Mouse (Mus musculus) CH12.LX (cell line): ENCODE measurements around the gene Cptp. TPM values are rescaled to one million over a fixed set of nuclear protein-coding genes. Genes with fewer than 3 reads are reported as not detected.
A peak's percentile ranks its signal among the peaks of the same experiment; 100 is the strongest.

Experiments
- DNase-seq: peaks from one replicate; pipeline ENCODE4 v3.0.0-alpha.2; 2013; ENCODE audit errors: extremely low read depth
- H3K27ac ChIP-seq: 2 replicates; pipeline ENCODE4 v1.5.1; 2012; ENCODE audit warnings: low read depth, mild to moderate bottlenecking, control low read depth, moderate library complexity; ENCODE audit not compliant: insufficient read depth
- H3K27me3 ChIP-seq: replicated peaks from 2 replicates; pipeline ENCODE3; 2012; ENCODE audit warnings: inconsistent platforms
- H3K36me3 ChIP-seq, 2 experiments: replicated peaks in 1 of 2; 2 replicates each; pipeline versions ENCODE3 to v1.6.1; 2012; ENCODE audit warnings: inconsistent platforms in 1 of 2, low read length in 1 of 2, mild to moderate bottlenecking in 1 of 2, mixed read lengths in 1 of 2, moderate library complexity in 1 of 2; ENCODE audit not compliant: control insufficient read depth in 1 of 2, insufficient read depth in 1 of 2
- H3K4me1 ChIP-seq, 2 experiments: 2 replicates each; pipeline ENCODE4 v1.6.1; 2012; ENCODE audit warnings: inconsistent platforms in 1 of 2, moderate library complexity in 1 of 2; ENCODE audit not compliant: insufficient read depth in 2 of 2, control insufficient read depth in 1 of 2
- H3K4me2 ChIP-seq: 2 replicates; pipeline ENCODE4 v1.6.1; 2012; ENCODE audit warnings: low read depth, mild to moderate bottlenecking, control low read depth; ENCODE audit not compliant: poor library complexity, insufficient read depth, severe bottlenecking
- H3K4me3 ChIP-seq, 3 experiments: fragments of 150-350 bp in 1 of 3; sonication (generic) in 1 of 3; replicated peaks in 1 of 3; 2 replicates each; pipeline versions ENCODE3 to v1.5.1; 2011 to 2012; ENCODE audit warnings: low read depth in 2 of 3, low read length in 2 of 3, mild to moderate bottlenecking in 2 of 3, moderate library complexity in 2 of 3, control low read depth in 1 of 3, improper control_type of control experiment in 1 of 3, inconsistent platforms in 1 of 3, mixed read lengths in 1 of 3; ENCODE audit not compliant: poor library complexity in 1 of 3
- H3K79me2 ChIP-seq: replicated peaks from 2 replicates; pipeline ENCODE4 v1.6.1; 2012; ENCODE audit warnings: mild to moderate bottlenecking, moderate library complexity; ENCODE audit not compliant: control insufficient read depth, poor library complexity, insufficient read depth, severe bottlenecking; ENCODE audit errors: extremely low read depth
- H3K9ac ChIP-seq: 2 replicates; pipeline ENCODE4 v1.6.1; 2012; ENCODE audit warnings: low read depth, mild to moderate bottlenecking, control low read depth, moderate library complexity; ENCODE audit not compliant: insufficient read depth
- H3K9me3 ChIP-seq: replicated peaks from 2 replicates; pipeline ENCODE3; 2012; ENCODE audit warnings: low read length, inconsistent platforms, mixed read lengths
- CTCF ChIP-seq, 2 experiments: IDR thresholded peaks in 1 of 2; conservative IDR thresholded peaks in 1 of 2; 2 replicates each; pipeline ENCODE4 v1.5.1; 2011 to 2012; ENCODE audit warnings: low read depth in 2 of 2, low read length in 2 of 2, improper control_type of control experiment in 1 of 2, inconsistent platforms in 1 of 2, mild to moderate bottlenecking in 1 of 2, moderate library complexity in 1 of 2
- E2F4 ChIP-seq: IDR thresholded peaks from 2 replicates; pipeline ENCODE4 v1.6.1; 2011; ENCODE audit warnings: low read depth, low read length, improper control_type of control experiment; ENCODE audit not compliant: insufficient replicate concordance
- EP300 ChIP-seq: IDR thresholded peaks from 2 replicates; pipeline ENCODE4 v1.6.1; 2011; ENCODE audit warnings: low read length, improper control_type of control experiment
- ETS1 ChIP-seq: conservative IDR thresholded peaks from 2 replicates; pipeline ENCODE4 v1.6.1; 2012; ENCODE audit warnings: low read depth, mild to moderate bottlenecking, inconsistent platforms, low read length, improper control_type of control experiment, moderate library complexity
- GABPA ChIP-seq: IDR thresholded peaks from 2 replicates; pipeline ENCODE4 v1.6.1; 2012; ENCODE audit warnings: low read depth, low read length, improper control_type of control experiment, inconsistent platforms; ENCODE audit not compliant: insufficient replicate concordance
- JUN ChIP-seq: IDR thresholded peaks from 2 replicates; pipeline ENCODE4 v1.6.1; 2011; ENCODE audit warnings: low read depth, mild to moderate bottlenecking, low read length, improper control_type of control experiment, moderate library complexity; ENCODE audit not compliant: insufficient read depth
- JUND ChIP-seq: conservative IDR thresholded peaks from 2 replicates; pipeline ENCODE4 v1.6.1; 2011; ENCODE audit warnings: low read depth, low read length, improper control_type of control experiment
- KAT2A ChIP-seq: IDR thresholded peaks from 2 replicates; pipeline ENCODE4 v1.6.1; 2012; ENCODE audit warnings: low read length, improper control_type of control experiment, inconsistent platforms; ENCODE audit not compliant: insufficient replicate concordance
- MAFK ChIP-seq: IDR thresholded peaks from 2 replicates; pipeline ENCODE4 v1.6.1; 2011; ENCODE audit warnings: low read length, improper control_type of control experiment; ENCODE audit not compliant: insufficient replicate concordance
- MAX ChIP-seq: IDR thresholded peaks from 2 replicates; pipeline ENCODE4 v1.6.1; 2011; ENCODE audit warnings: low read length, improper control_type of control experiment
- MAZ ChIP-seq: IDR thresholded peaks from 2 replicates; pipeline ENCODE4 v1.6.1; 2012; ENCODE audit warnings: low read depth, mild to moderate bottlenecking, inconsistent platforms, low read length, improper control_type of control experiment, moderate library complexity
- MXI1 ChIP-seq: IDR thresholded peaks from 2 replicates; pipeline ENCODE4 v1.6.1; 2011; ENCODE audit warnings: mild to moderate bottlenecking, low read depth, low read length, improper control_type of control experiment
- NELFE ChIP-seq: IDR thresholded peaks from 2 replicates; pipeline ENCODE4 v1.6.1; 2011; ENCODE audit warnings: low read depth, low read length, improper control_type of control experiment
- NRF1 ChIP-seq: IDR thresholded peaks from 2 replicates; pipeline ENCODE4 v1.6.1; 2014; ENCODE audit warnings: low read depth, mild to moderate bottlenecking, inconsistent platforms, low read length, improper control_type of control experiment, moderate library complexity
- PAX5 ChIP-seq: IDR thresholded peaks from 2 replicates; pipeline ENCODE4 v1.6.1; 2012; ENCODE audit warnings: low read length, inconsistent platforms, mixed read lengths
- POLR2A ChIP-seq: IDR thresholded peaks from 2 replicates; pipeline ENCODE4 v1.6.1; 2011; ENCODE audit warnings: low read depth, mild to moderate bottlenecking, improper control_type of control experiment, low read length
- POLR2AphosphoS2 ChIP-seq: IDR thresholded peaks from 2 replicates; pipeline ENCODE4 v1.6.1; 2011; ENCODE audit warnings: low read depth, low read length, improper control_type of control experiment
- RAD21 ChIP-seq: IDR thresholded peaks from 2 replicates; pipeline ENCODE4 v1.6.1; 2011; ENCODE audit warnings: low read depth, mild to moderate bottlenecking, low read length, improper control_type of control experiment, moderate library complexity
- SIN3A ChIP-seq: IDR thresholded peaks from 2 replicates; pipeline ENCODE4 v1.6.1; 2012; ENCODE audit warnings: low read length, improper control_type of control experiment, inconsistent platforms
- SMC3 ChIP-seq: IDR thresholded peaks from 2 replicates; pipeline ENCODE4 v1.6.1; 2011; ENCODE audit warnings: low read depth, low read length, improper control_type of control experiment
- TBP ChIP-seq: conservative IDR thresholded peaks from 2 replicates; pipeline ENCODE4 v1.6.1; 2011; ENCODE audit warnings: low read depth, low read length, improper control_type of control experiment
- UBTF ChIP-seq: IDR thresholded peaks from 2 replicates; pipeline ENCODE4 v1.6.1; 2012; ENCODE audit warnings: low read depth, mild to moderate bottlenecking, inconsistent platforms, low read length, improper control_type of control experiment, moderate library complexity
- USF1 ChIP-seq: IDR thresholded peaks from 2 replicates; pipeline ENCODE4 v1.6.1; 2014; ENCODE audit warnings: low read depth, mild to moderate bottlenecking, inconsistent platforms, low read length, improper control_type of control experiment
- ZC3H11A ChIP-seq: IDR thresholded peaks from 2 replicates; pipeline ENCODE4 v1.6.1; 2012; ENCODE audit warnings: low read depth, mild to moderate bottlenecking, inconsistent platforms, low read length, improper control_type of control experiment
- ZNF384 ChIP-seq: IDR thresholded peaks from 2 replicates; pipeline ENCODE4 v1.6.1; 2012; ENCODE audit warnings: low read depth, low read length, improper control_type of control experiment, inconsistent platforms
- dilution Hi-C: fragments of 300-500 bp; cut with MboI; formaldehyde crosslinking; loops from 2 replicates; pipeline ENCODE4 v1.14.3; 2020; ENCODE audit warnings: low sequenced_read_pairs; ENCODE audit not compliant: extremely low pct_unique_long_range_greater_than_20kb, extremely low pct_ligation_motif_present
- in situ Hi-C: fragments of 300-500 bp; cut with MboI; formaldehyde crosslinking; loops from 3 replicates; pipeline ENCODE4 v1.14.3; 2019; ENCODE audit warnings: low sequenced_read_pairs, low pct_ligation_motif_present, low pct_unique_long_range_greater_than_20kb, mixed read lengths
- polyA plus RNA-seq: library from polyadenylated mRNA; unstranded; fragments of >175 nt; gene quantifications from 2 replicates; pipeline ENCODE4 v1.2.1, GENCODE M21; 2012; ENCODE audit warnings: low read depth; ENCODE audit not compliant: insufficient read length
- total RNA-seq, 2 experiments: library from RNA; depleted of rRNA; stranded (reverse); fragments of 300-350 nt in 1 of 2; fragments of >200 nt in 1 of 2; gene quantifications; 2 replicates each; pipeline ENCODE4 v1.2.3; 2012 to 2014

Gene Cptp
- total and polyA plus RNA-seq, 3 experiments = 9.0 to 15.5 (median 12.1) TPM

DNA sequence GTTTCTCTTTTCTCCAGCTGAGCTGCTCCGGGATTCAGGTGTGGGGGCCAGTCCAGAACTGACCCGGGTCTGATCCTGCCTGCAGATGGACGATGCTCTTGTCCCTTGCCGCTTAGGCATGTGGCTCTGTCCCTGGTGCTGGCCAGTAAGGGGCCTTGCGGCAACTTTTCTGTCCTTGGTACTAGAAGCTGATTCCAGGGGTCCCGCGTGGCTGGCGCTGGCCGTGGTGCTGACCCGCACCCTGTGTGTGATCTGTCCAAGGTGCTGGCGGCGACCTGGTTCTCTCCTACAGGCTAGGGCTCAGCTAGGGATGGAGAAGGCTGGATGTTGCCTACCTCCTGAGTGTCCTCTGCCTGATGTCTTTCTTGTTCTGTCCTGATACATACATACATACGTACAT lies 9.9 kb downstream of the Cptp start:
- H3K79me2 ChIP-seq = no peaks in the 10 kb centered on the region
- TF ChIP-seq UBTF (no peak), CTCF (conservative IDR thresholded peaks at IDR 0.05 in 1 of 2, IDR thresholded peaks at IDR 0.05 in 1 of 2; ENCODE audit: low read depth in 2 of 2, low read length in 2 of 2) (no peak), TBP (no peak), POLR2AphosphoS2 (no peak), MXI1 (peak; percentile 91), GABPA (no peak), E2F4 (no peak), ETS1 (no peak), SMC3 (no peak), SIN3A (peak; percentile 94), ZNF384 (no peak), RAD21 (no peak), KAT2A (no peak), PAX5 (no peak), MAFK (no peak), JUN (no peak), NRF1 (no peak), MAZ (no peak)
- H3K36me3 ChIP-seq = peaks cover 74 to 99% of the 10 kb centered on the region in 2 experiments
- no peak for DNase-seq
- no peaks in the 10 kb centered on the region for H3K9me3 ChIP-seq
- no peaks in the 10 kb centered on the region for H3K27me3 ChIP-seq
- H3K4me3 ChIP-seq = no peak overlapping the region
- peaks cover 4 to 16% of the 10 kb centered on the region in 2 experiments; a peak in 3 of 4 replicates for H3K4me1 ChIP-seq
- no peak overlapping the region for H3K27ac ChIP-seq
- no peak overlapping the region for H3K9ac ChIP-seq
- H3K4me2 ChIP-seq = no peak overlapping the region
- in situ Hi-C loops = no loop called here
- dilution Hi-C loops = no loop called here

DNA sequence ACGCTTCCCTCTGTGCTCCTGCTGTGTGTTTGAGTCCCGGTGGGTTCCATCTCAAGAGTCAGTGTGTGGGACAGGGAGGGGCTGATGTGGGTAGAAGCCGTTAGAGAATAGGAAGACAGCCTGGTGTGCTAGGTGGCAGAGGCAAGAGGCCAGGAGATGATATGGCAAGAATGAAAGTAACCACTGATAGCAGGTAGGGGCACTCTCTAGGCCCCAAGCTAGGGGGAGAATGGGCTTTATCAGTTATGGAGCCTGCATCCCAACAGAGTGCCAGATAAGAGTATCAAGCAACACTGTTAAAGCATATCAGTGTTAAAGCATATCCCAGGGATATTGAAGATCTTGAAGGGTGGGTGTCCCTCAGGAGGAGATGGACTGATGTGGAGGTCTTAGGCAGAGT lies 12.4 kb downstream of the Cptp start:
- no peak overlapping the region for H3K4me2 ChIP-seq
- H3K4me3 ChIP-seq = no peak overlapping the region
- peaks cover 5 to 12% of the 10 kb centered on the region in 2 experiments for H3K4me1 ChIP-seq
- H3K27ac ChIP-seq = no peak overlapping the region
- H3K36me3 ChIP-seq = peaks cover 79 to 96% of the 10 kb centered on the region in 2 experiments
- H3K27me3 ChIP-seq = no peaks in the 10 kb centered on the region
- no peaks in the 10 kb centered on the region for H3K79me2 ChIP-seq
- no peak overlapping the region for H3K9ac ChIP-seq
- H3K9me3 ChIP-seq = no peaks in the 10 kb centered on the region
- no peak for DNase-seq
- in situ Hi-C loops (no loop called here), dilution Hi-C loops (no loop called here)
- TF ChIP-seq USF1 (no peak), MXI1 (no peak), ZC3H11A (no peak), SMC3 (no peak), MAZ (no peak), MAFK (no peak), JUND (no peak), NELFE (no peak), MAX (no peak), JUN (no peak), POLR2AphosphoS2 (no peak), POLR2A (no peak), EP300 (no peak), GABPA (no peak), E2F4 (no peak)
